Mouse (Mus musculus) fibroblast of lung, adult 2 months (primary cell): ENCODE results near the gene Sipa1l2.
"Not testable (repeated sequence)": the region's sequence is repeated elsewhere in the genome, so short reads cannot be mapped to it uniquely, and the experiment has no call there.

Experiments used
- DNase-seq: peaks from one replicate; pipeline ENCODE4 v3.0.0-alpha.2; 2011; ENCODE audit warnings: low read depth

Sipa1l2 gene

GRCm38 (mm10) chr8:125395682-125396081 is 173.9 kb downstream of the Sipa1l2 start:
- DNase-seq: not testable (repeated sequence)

DNA sequence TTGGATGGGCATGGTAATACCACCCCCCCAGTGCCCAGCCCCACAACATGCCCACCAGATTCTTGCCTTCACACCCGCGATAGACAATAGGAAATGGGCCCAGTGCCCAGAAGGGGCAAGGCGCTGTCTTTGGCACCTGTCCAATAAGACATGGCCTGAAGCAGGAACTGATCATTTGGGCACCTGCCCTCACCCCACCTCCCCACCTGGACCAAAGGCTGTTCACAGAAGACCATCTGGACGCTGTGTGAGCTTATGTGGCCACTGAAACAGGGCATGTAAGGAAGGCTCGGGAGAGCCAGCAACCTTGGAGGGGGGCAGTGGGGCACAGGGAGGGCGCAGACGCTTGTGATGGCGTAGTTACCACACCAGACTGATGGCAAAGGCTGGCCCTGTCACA is 174.6 kb downstream of the Sipa1l2 start:
- DNase-seq: no peak

- no peak for DNase-seq
These were observed 177.9 kb downstream of the Sipa1l2 start for GRCm38 (mm10) chr8:125391685-125392084.

DNA sequence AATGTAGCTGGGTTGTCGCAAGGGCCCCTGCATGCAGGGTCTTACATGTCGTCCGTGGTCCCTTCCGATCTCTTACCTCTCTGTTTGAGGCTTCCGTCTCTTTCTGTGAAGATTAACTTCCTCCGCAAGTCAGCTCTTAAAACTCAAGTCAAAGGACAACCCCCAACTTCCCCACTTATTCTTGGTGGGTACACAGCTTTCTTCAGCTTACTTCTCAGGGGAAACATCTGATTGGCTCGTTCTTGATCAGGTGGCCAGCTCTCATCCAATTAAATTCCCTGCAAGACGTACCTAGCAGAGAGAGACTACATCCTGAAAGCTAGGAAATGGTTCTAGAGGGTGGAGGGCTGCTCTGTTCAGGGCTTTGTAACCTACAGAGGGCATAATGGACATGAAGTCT is 178.3 kb downstream of the Sipa1l2 start:
- no peak for DNase-seq

DNA sequence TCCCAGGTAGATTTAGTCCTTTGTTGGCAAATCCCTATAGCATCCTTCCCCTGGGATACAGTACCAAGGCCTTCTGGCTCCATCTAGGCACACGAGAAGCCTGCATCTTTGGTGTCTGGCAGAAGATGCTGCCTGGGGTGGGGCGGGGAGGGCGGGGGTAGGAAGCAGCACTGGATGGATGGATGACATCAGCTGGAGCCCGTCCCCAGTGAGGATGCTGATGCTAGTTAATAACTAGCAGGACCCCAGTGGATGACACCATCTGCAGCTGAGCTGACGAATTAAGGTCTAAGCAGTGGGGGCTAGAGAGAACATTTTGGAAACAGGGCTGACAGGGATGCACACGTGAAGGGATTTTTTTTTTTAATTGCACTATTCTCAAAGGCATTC is 179.1 kb downstream of the Sipa1l2 start:
- no peak for DNase-seq

GRCm38 (mm10) chr8:125389756-125390505 is 179.7 kb downstream of the Sipa1l2 start:
- DNase-seq: no peak

GRCm38 (mm10) chr8:125389280-125389679 is 180.3 kb downstream of the Sipa1l2 start:
- DNase-seq: no peak

DNA sequence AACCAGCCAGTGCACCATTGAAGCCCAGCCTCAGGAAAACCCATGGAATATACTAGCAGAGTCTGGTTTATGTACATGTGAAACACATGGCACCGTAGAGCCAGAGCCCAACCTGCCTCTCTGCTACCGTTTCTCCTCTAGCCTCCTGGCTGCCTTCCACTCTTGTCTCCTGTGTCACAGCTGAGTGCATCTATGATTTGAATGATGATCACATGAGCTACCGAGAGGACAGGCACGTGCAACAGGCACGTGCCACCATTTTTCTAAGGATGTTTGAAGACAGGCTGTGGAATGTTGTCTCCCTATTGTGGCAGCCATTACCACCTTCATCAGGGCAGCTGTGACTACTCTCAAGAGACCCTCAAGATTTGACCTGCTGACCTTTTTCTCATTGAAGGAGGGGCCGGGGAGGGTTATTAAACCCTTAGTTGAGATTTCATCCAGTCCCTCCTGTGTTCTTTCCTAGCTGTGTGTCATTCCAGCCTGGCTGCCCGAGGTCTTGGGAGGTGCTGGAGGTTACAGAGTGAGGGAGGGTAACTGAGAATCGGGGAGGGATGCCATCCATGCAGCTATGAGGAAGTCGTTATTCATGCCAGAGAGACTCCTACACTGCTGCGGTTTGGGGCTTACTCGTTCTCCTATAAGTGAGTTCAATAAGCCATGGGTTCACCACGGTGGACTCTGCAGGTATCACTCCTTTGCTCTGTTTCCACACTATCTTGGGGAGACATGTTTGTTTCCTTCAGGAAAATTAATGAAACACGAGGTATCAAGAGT is 181.0 kb downstream of the Sipa1l2 start:
- DNase-seq: no peak

- peak; percentile 76 for DNase-seq
These were observed 184.0 kb downstream of the Sipa1l2 start for GRCm38 (mm10) chr8:125385519-125386150.

DNA sequence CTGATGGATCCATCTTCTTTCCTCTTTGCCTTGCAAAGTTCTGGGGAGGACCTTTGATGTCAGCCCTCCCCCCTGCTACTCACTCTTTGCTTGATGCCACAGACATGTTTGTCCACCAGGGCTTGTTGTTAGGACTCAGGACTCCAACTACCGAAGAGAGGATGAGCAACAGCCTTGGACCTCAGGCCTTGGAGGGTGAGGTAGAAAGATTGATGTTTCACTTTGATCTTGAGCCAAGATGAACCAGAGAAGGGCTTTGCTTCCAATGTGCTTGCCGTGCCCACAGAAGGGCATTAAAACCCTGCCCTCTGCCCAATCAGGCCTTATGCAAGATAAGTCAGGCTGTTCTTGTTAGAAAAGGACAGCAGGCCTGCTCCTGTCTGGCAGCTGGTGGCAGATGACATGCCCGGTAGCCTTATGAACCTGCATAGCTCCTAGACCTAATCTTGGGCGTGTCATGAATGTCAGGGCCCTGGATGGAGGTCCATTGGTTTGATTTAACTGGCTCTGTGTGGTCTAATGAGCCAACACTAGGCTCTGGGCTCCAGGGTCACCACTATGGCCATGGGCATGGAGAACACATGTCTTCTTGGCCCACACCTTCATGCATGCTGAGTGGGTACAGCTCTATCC is 184.9 kb downstream of the Sipa1l2 start:
- no peak for DNase-seq

DNA sequence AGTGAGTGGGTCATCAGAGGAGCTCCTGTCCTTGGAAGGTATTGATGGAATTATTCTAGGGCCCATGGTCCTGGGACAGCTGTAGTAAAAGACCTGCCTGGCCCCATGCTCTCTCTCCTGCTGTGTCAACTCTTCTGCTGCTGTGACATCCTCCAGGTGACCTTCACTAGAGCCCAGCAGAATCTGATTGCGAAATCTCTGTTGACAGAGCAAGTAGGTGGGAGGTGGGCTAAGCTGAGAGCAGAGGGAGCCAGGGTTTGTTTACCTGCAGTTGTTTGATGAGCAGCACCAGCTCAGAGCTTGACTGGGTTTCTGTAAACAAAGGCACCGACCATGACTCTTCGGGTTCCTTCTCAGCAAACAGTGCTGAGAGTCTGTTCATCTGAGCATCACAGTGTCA is 187.9 kb downstream of the Sipa1l2 start:
- DNase-seq: no peak

DNA sequence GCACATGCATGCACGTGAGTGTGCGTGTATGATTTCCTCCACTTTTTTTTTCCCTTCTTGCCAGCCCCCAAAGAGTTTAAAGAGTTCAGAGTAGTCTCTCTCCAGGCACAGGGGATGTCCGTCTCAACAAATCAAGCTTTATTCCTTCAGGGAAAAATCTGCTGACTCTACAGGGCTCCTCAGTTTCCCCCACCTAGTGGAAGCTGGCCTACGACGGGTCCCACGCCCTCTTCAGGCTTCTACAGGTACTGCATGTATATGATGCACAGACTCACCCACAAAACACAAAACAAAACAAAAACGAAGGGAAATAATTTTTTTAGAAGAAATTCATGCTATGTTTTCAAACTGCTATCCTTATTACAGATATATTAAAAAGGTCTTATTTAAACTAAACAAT is 189.7 kb downstream of the Sipa1l2 start:
- DNase-seq: no peak

DNA sequence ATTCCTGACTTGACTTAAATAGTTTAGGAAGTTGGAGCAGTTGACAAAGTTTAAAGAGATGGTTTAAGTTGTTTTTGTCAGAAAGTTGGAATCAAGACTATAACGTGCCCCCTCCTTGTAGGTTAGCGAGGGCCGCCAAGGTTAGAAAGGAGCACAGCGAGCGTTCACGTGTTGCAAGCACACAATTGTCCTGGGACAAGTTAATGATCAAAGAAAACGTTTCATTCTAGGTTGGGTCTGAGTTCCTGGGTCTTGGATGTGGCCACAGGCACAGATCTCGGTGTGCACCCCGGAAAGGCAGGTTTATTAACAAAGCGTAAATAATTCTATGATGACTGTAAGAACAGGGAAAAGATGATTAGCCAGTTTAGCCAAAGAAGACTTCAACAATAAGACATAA is 190.5 kb downstream of the Sipa1l2 start:
- DNase-seq: no peak

DNA sequence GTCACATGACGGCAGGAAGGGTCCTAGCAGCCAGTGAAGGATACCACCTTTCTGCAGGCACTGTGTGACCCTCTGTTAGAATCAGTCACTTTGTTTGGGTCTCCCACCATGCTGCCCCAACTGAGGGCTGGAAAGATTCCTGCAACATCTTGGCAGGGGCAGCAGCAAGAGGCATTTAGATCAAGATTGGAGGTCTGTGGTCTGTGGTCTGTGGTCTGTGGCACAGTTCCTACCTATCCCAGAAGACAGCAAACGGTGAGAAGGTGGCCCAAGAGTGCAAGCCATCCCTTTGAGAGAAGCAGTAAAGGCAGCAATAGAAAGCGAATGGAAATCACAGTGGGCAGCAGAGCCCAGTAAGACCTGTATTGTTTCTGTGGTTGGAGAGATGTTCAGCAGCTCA is 191.9 kb downstream of the Sipa1l2 start:
- DNase-seq: no peak

DNA sequence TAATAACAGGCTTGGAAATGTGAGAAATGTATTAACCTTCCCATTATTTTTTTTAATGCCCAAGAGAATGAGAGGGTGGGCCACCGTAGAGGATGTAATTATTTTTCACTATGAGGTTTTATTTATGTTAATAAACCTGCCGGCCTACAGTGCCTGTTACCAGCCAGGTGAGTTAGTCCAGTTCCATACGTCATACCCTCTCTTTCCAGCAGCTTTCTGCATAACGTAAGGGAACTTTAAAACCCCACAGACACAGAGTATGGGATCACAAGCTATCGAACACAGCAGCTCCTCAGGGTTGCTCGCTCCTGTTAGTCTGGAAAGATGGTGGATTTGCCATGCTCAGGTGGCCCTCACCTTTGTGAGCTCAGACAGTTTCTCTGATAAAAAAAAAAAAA is 193.2 kb downstream of the Sipa1l2 start:
- DNase-seq: no peak

DNA sequence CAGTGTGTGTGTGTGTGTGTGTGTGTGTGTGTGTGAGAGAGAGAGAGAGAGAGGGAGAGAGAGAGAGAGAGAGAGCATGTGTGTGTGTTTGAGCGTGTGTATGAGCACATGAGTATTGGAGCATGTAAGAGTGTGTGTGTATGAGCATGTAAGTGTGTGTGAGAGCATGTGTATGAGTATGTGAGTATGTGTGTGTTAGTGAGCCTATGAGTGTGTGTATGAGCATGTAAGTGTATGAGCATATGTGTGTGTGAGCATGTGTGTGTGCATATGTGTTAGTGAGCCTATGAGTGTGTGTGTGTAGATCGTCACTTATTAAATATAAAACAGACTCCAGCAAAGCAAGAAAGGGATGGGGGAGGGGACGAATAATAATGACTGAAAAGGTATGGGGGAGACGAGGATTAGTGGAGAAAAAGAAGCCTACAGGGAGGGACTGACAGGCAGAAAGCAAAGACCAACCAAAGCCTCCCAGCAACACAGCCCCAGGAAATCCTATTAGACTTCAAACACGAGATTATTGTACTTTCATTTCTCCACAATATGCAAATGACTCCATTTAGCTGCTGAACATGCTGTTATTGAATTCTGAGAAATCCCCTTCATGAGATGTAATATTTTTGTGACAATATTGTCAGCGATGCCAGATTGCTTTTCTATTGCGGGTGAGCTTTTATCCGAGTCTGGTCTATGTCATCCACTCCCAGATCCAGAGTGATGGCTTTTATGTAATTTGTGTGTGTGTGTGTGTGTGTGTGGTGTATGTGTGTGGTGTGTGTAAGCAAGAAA is 193.8 kb downstream of the Sipa1l2 start:
- DNase-seq: no peak

GRCm38 (mm10) chr8:125372596-125372995 is 197.0 kb downstream of the Sipa1l2 start:
- DNase-seq: no peak

DNA sequence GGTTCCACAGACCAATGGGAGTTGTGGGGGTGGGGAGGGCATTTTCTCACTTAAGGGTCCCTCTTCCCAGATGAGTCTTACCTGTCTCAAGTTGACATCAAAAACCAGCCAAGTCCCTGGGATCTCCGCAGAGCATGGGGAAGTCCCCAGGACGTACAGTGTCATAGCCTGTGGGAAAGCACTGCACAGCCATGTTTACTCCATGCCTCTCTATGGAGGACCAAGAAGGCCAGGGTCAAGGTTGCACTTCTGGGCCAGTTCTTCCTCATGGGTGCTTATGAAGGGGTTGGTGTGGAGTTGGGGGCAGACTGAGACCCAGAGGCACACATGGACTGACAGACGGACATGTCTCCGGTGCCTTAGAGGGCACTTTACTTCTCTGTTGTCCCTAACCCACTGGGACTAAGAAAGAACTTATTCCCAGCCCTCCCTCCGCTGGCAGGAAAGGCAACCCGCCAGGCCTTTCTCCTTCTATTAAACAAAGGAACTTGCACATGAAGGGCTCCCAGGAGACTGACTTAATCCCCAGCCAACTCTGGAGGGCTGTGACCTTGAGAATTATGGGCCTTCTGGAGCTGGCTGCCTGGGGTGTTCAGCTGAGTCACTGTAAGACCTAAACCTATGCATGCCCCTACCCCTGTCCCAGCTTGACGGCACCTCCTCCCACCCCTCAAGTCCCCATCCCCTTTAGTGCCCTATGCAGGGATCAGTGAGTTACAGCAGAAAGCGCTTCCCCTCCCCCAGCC is 199.9 kb downstream of the Sipa1l2 start:
- no peak for DNase-seq

DNA sequence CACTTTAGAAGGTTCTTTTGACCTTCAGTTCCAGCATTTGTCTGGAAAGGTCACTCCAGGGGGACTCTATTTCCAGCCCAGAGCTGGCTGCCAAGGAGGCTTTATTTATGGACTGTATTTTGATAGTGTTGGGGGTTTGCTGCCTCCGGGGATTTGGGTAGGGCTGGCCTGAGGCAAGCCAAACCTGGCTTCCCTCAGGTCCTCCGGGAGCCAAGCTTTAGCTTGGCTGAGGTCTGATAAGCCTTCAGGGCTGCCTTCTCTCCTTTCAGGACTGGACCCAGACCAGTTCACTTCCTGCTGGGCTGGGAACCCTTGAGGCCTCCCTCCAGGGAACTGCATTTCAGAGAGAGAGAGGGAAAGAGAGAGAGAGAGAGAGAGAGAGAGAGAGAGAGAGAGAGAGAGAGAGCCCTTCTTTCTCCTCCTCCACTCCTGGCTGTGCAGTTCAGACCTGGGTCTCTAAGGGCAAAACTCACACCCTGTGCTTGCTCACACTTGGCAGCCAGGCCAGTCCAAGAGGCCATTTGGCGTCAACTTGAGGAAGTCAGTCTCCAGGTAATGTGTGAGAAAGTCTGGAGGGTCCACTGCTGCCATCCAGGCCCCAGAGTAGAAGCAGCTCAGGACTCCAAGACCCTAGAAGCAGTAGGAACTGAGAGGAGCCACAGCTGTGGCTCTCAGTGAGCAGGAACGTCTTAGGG is 201.1 kb downstream of the Sipa1l2 start:
- DNase-seq: no peak
